Mouse (Mus musculus) regulatory T cell (primary cell): ENCODE results near the gene P4hb.
"Not testable (repeated sequence)": the region's sequence is repeated elsewhere in the genome, so short reads cannot be mapped to it uniquely, and the experiment has no call there.

ENCODE experiments used
- in situ Hi-C: fragments of 300-600 bp; cut with MboI, MseI; formaldehyde crosslinking; loops from one replicate; pipeline ENCODE4 v1.15.1; 2025; ENCODE audit warnings: high pct_unique_total_duplicates

The P4hb gene

GRCm38 (mm10) chr11:120598283-120598989, 25.4 kb upstream of the P4hb start, which contains the start of the genes Alyref and Anapc11:
TSS of gene Alyref (minus strand) at chr11:120598365.
TSS of gene Anapc11 (plus strand) at chr11:120598421.
- in situ Hi-C loops: no loop called here

GRCm38 (mm10) chr11:120597240-120598235, 24.5 kb upstream of the P4hb start:
- in situ Hi-C loops: no loop called here

GRCm38 (mm10) chr11:120588531-120588930, 15.5 kb upstream of the P4hb start:
- in situ Hi-C loops: no loop called here

GRCm38 (mm10) chr11:120583937-120584336, 10.9 kb upstream of the P4hb start:
- in situ Hi-C loops: no loop called here

GRCm38 (mm10) chr11:120582982-120583293, 9.9 kb upstream of the P4hb start:
- in situ Hi-C loops: not testable (repeated sequence)

- in situ Hi-C loops: no loop called here
These were observed 9.4 kb upstream of the P4hb start for GRCm38 (mm10) chr11:120582268-120582981.

GRCm38 (mm10) chr11:120581490-120582267, 8.6 kb upstream of the P4hb start, which contains the start of gene Arhgdia:
TSS of gene Arhgdia (minus strand) at chr11:120581624.
- in situ Hi-C loops: no loop called here

GRCm38 (mm10) chr11:120580871-120581331, 7.8 kb upstream of the P4hb start:
- in situ Hi-C loops: no loop called here

GRCm38 (mm10) chr11:120580190-120580589, 7.1 kb upstream of the P4hb start:
- in situ Hi-C loops: no loop called here

GRCm38 (mm10) chr11:120579316-120580107, 6.5 kb upstream of the P4hb start:
- in situ Hi-C loops: no loop called here

GRCm38 (mm10) chr11:120578694-120579243, 5.7 kb upstream of the P4hb start:
- in situ Hi-C loops: no loop called here

GRCm38 (mm10) chr11:120578024-120578693, 5.1 kb upstream of the P4hb start:
- in situ Hi-C loops: no loop called here

GRCm38 (mm10) chr11:120577211-120578023, 4.4 kb upstream of the P4hb start:
- in situ Hi-C loops: no loop called here

- in situ Hi-C loops: no loop called here
These were observed 3.4 kb upstream of the P4hb start for GRCm38 (mm10) chr11:120576365-120576981.

- in situ Hi-C loops: no loop called here
These were observed 2.9 kb upstream of the P4hb start for GRCm38 (mm10) chr11:120575940-120576339.

- in situ Hi-C loops: no loop called here
These were observed 2.0 kb upstream of the P4hb start for GRCm38 (mm10) chr11:120575046-120575445.

- in situ Hi-C loops: no loop called here
These were observed 1.2 kb upstream of the P4hb start for GRCm38 (mm10) chr11:120574278-120574600.
